Mouse (Mus musculus) spleen, adult 10 weeks (tissue): Measurements from ENCODE around the gene Ddx18. TPM values are rescaled to one million over a fixed set of nuclear protein-coding genes. Genes with fewer than 3 reads are reported as not detected.

ENCODE experiments used
- polyA plus RNA-seq: library from polyadenylated mRNA; stranded (reverse); fragments of 350-450 nt; fragmentation: Illumina TruSeq; extraction: RNeasy Lipid Tissue Mini Kit (QIAGEN cat#74804); gene quantifications from one replicate; pipeline ENCODE4 v1.2.3, GENCODE M21; 2015; ENCODE audit warnings: low replicate concordance; ENCODE audit not compliant: insufficient read depth

Ddx18 gene
- 75.9 TPM for polyA plus RNA-seq

DNA sequence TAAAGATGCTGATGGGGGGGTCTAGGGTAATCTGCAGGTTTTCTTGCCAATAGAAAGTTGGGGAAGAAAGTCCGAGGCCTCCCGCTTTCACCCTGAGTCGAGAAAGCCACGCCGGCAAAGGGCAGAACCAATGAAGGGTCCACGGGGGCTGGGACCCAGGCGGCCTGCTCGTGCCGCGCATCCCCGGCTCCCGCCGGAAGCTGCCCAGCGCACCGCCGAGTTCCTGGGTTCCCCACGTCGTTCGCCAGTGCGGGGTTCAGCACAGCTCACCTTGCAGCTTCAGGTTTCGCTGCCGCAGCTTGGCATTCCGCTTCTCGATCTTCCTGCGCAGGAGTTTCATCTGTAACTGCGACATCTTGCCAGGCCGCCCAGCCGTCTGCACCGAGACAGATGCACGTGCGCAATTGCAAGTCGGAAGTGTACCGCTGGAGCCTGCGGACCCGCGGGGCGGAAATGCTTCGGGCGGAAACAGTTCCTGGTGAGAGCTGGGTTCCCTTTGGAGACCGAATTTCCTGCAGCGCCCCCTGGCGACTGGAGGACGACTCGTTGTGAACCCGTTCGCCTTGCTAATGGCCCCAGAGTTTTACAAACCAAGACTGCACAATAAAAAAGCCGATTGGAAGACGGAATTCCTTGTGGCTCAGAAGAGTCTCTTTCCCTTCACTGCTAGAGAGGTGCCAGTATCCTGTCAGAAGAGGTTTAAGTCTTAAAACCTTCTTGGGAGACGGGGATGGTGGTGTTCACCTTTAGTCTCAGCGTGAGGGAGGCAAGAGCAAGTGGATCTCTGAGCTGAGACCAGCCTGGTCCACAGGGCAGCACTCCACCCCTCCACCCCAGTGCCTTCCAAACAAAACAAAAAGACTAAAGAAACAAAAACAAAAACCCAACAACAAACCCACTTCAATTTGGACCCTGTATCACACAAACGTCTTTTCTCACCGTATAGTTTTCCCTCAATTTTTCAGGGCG, at the start of gene Ddx18:
Ddx18 (minus strand) TSS at position 469 of the 969 bp plus-strand sequence.

DNA sequence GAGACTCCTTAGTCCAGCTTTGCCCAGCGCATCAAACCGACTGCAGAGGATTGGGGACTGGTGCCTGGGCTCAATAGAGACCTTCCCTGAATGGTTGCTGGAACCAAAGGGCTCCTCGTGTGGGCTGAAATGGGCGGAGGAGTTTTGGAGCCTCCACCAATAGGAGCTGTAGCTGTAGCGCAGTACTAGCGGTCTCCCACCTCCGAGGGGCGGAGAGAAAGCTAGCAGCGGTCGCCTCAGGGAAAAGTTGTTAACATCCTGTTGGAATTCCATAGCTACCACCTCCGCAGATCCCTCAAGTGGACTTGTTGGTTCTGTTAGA, 39.4 kb downstream of the Ddx18 start, which contains the start of gene Htr5b:
Htr5b (minus strand) TSS at position 67 of the 322 bp plus-strand sequence.

Other genes with a start within 250 kb of the Ddx18 start
- 54.7 TPM for gene Insig2, start 235.4 kb downstream of the Ddx18 start, polyA plus RNA-seq
- gene Ccdc93, start 136.9 kb downstream of the Ddx18 start, polyA plus RNA-seq: 29.8 TPM
- gene Htr5b, start 39.5 kb downstream of the Ddx18 start, polyA plus RNA-seq: not detected